Comparison of ENCODE assay signal across 8 mouse cellular contexts in the genomic region with DNA sequence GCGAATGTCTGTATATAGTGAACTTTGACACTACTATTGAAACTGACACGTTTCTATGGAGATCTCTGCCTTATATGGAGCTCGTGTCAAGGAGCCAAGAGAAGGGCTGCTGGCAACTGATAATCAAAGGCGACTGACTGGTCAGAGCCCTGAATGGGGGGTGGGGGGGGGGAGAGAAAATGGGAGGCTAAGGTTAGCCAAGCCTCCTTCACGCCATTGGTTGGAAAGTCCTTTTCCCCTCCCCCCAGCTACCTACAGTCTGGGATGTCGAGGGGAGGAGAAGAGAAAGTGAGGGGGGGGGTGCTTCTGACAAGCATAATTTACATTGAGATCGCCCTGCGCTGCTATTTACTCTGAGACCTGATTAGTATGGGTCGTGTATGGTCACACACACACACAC. TPM values are rescaled to one million over a fixed set of nuclear protein-coding genes. Genes with fewer than 3 reads are reported as not detected.
A peak's percentile ranks its signal among the peaks of the same experiment; 100 is the strongest.
DNase-seq lines count a peak whose midpoint lies in the region; ATAC-seq and TF ChIP-seq lines count a peak whose summit lies in the region.

No protein-coding gene starts in this region.

- WGBS in heart, embryonic 11.5 days (ENCODE audit: insufficient replicate concordance), result 0% methylated on average over 9 of the region's 9 CpGs
- 0% methylated on average over 9 of the region's 9 CpGs for WGBS in embryonic facial prominence, embryonic 10.5 days
- 0% methylated on average over 8 of the region's 9 CpGs for WGBS in hindbrain, postnatal 0 days
- 0% methylated on average over 9 of the region's 9 CpGs for WGBS in lung, embryonic 16.5 days

- H3K9ac ChIP-seq in heart, embryonic 11.5 days (ENCODE audit: low read depth, low read length), result no peak overlapping the region
- peak overlapping the region; percentile 99; the same call in 1 of the 2 replicates for H3K9ac ChIP-seq in hindbrain, postnatal 0 days (replicated peaks; ENCODE audit: low read length)
- H3K9ac ChIP-seq in lung, embryonic 16.5 days (ENCODE audit: low read length), result no peak overlapping the region

- TF ChIP-seq CTCF in hindbrain, postnatal 0 days (IDR thresholded peaks at IDR 0.05; ENCODE audit: low read depth), result no peak

- no peaks in the 10 kb centered on the region for H3K36me3 ChIP-seq in heart, embryonic 11.5 days (ENCODE audit: control insufficient read depth, insufficient read depth, low read length)
- peaks cover 9% of the 10 kb centered on the region for H3K36me3 ChIP-seq in embryonic facial prominence, embryonic 10.5 days (replicated peaks)
- no peaks in the 10 kb centered on the region for H3K36me3 ChIP-seq in hindbrain, postnatal 0 days (ENCODE audit: insufficient read depth, low read length)
- no peaks in the 10 kb centered on the region for H3K36me3 ChIP-seq in lung, embryonic 16.5 days (ENCODE audit: control insufficient read depth, insufficient read depth, low read length)

- peaks cover under 1% of the 10 kb centered on the region for H3K4me1 ChIP-seq in heart, embryonic 11.5 days (ENCODE audit: control insufficient read depth, insufficient read depth, low read length)
- peaks cover 27% of the 10 kb centered on the region for H3K4me1 ChIP-seq in embryonic facial prominence, embryonic 10.5 days
- H3K4me1 ChIP-seq in hindbrain, postnatal 0 days (ENCODE audit: insufficient read depth, low read length), result no peaks in the 10 kb centered on the region
- H3K4me1 ChIP-seq in lung, embryonic 16.5 days (replicated peaks; ENCODE audit: control insufficient read depth, insufficient read depth, low read length), result peaks cover 5% of the 10 kb centered on the region

- peaks cover 15% of the 10 kb centered on the region for H3K27me3 ChIP-seq in heart, embryonic 11.5 days (ENCODE audit: control insufficient read depth, insufficient read depth, low read length)
- peaks cover 16% of the 10 kb centered on the region for H3K27me3 ChIP-seq in embryonic facial prominence, embryonic 10.5 days (replicated peaks; ENCODE audit: low read depth, poor library complexity, severe bottlenecking)
- no peaks in the 10 kb centered on the region for H3K27me3 ChIP-seq in hindbrain, postnatal 0 days (ENCODE audit: insufficient read depth, low read length)
- H3K27me3 ChIP-seq in lung, embryonic 16.5 days (ENCODE audit: control insufficient read depth, insufficient read depth, low read depth, low read length), result peaks cover 31% of the 10 kb centered on the region

- DNase-seq in heart, postnatal 10 days, result no peak
- peak; percentile 88 for DNase-seq in adrenal gland, adult 2 months
- DNase-seq in embryonic facial prominence, embryonic 10.5 days (ENCODE audit: low spot score), result peak; percentile 93
- peak; percentile 95 for DNase-seq in hindbrain, postnatal 0 days (ENCODE audit: low spot score)
- DNase-seq in telencephalon, adult 2 months (ENCODE audit: low read depth, low spot score), result peak; percentile 81
- DNase-seq in thymus, adult 18-20 months, result no peak

- no peaks in the 10 kb centered on the region for H3K9me3 ChIP-seq in heart, embryonic 11.5 days (replicated peaks; ENCODE audit: control insufficient read depth, low read length)
- no peaks in the 10 kb centered on the region for H3K9me3 ChIP-seq in embryonic facial prominence, embryonic 10.5 days
- no peaks in the 10 kb centered on the region for H3K9me3 ChIP-seq in hindbrain, postnatal 0 days (ENCODE audit: low read length)
- H3K9me3 ChIP-seq in lung, embryonic 16.5 days (ENCODE audit: control insufficient read depth, low read length), result no peaks in the 10 kb centered on the region

- peak overlapping the region; percentile 77 for H3K4me2 ChIP-seq in heart, embryonic 11.5 days
- H3K4me2 ChIP-seq in hindbrain, postnatal 0 days (ENCODE audit: low read depth, low read length), result peak overlapping the region; percentile 87
- peak overlapping the region; percentile 83 for H3K4me2 ChIP-seq in lung, embryonic 16.5 days (ENCODE audit: low read depth, low read length)

- intact Hi-C loops in heart, postnatal 10 days (cut with DNase I), result loop anchor here (5.0 kb wide), 4 partner anchors 493 to 1233 kb away; no protein-coding TSS in a partner anchor

- no peak overlapping the region for H3K27ac ChIP-seq in heart, embryonic 11.5 days (ENCODE audit: low read depth, low read length)
- peak overlapping the region; percentile 100 for H3K27ac ChIP-seq in embryonic facial prominence, embryonic 10.5 days (replicated peaks)
- H3K27ac ChIP-seq in hindbrain, postnatal 0 days, result peak overlapping the region; percentile 98
- H3K27ac ChIP-seq in lung, embryonic 16.5 days (ENCODE audit: low read length), result peak overlapping the region; percentile 59; the same call in 1 of the 2 replicates

- ATAC-seq in heart, embryonic 11.5 days (replicated peaks; ENCODE audit: insufficient number of reproducible peaks, low FRiP score, low TSS enrichment), result peak; percentile 55
- peak; percentile 72 for ATAC-seq in hindbrain, postnatal 0 days
- peak; percentile 23 for ATAC-seq in lung, embryonic 16.5 days (ENCODE audit: low read depth)

- peak overlapping the region; percentile 81 for H3K4me3 ChIP-seq in heart, embryonic 11.5 days (ENCODE audit: low read depth, low read length)
- peak overlapping the region; percentile 90 for H3K4me3 ChIP-seq in embryonic facial prominence, embryonic 10.5 days
- H3K4me3 ChIP-seq in hindbrain, postnatal 0 days (ENCODE audit: low read length), result peak overlapping the region; percentile 94
- H3K4me3 ChIP-seq in lung, embryonic 16.5 days (ENCODE audit: low read length), result peak overlapping the region; percentile 45

RNA-seq across cellular contexts. Expression of gene Nr2f1, which starts 0.8 kb away (rescaled TPM):
- 10.2 and 10.9 TPM in 2 replicates for polyA plus RNA-seq in heart, embryonic 11.5 days (2014; fragmentation: Nextera tagmentation; extraction: Ambion mirVana)
- 1 to 10 TPM; 6.2 to 6.7 TPM for total RNA-seq in heart, postnatal 10 days (2021)
- total RNA-seq in adrenal gland, adult 2 months (2021), result 10 to 100 TPM; 18.2 to 22.7 TPM
- 97.9 and 105 TPM in 2 replicates for polyA plus RNA-seq in adrenal gland, adult 2 months (2012; rRNA removed)
- 54.4 and 58.6 TPM in 2 replicates for polyA plus RNA-seq in embryonic facial prominence, embryonic 10.5 days (2016; fragmentation: Nextera tagmentation; extraction: Ambion mirVana)
- 220 and 254 TPM in 2 replicates for total RNA-seq in hindbrain, postnatal 0 days (2014; rRNA removed)
- polyA plus RNA-seq in hindbrain, postnatal 0 days (2015; fragmentation: Nextera tagmentation; extraction: Ambion mirVana), result 49.8 and 51.2 TPM in 2 replicates
- polyA plus RNA-seq in lung, embryonic 16.5 days (2015; fragmentation: Nextera tagmentation; extraction: Ambion mirVana), result 3.6 and 3.7 TPM in 2 replicates

Comparison
In these comparisons a context has a peak if more than half of its experiments do, and no peak if none do; other contexts are left out.
1. DNase-seq: peak in adrenal gland, adult 2 months (single experiment), embryonic facial prominence, embryonic 10.5 days (single experiment), hindbrain, postnatal 0 days (single experiment) and telencephalon, adult 2 months (single experiment); none in heart, postnatal 10 days (0 of 2) and thymus, adult 18-20 months (0 of 2).
2. Peak in every context shown above with its lines, with median percentiles within 50 percentile points of each other: ATAC-seq, H3K4me2 ChIP-seq and H3K4me3 ChIP-seq.